Mouse (Mus musculus) CH12.LX (cell line): Measurements from ENCODE around the gene Gm5089.

Experiments
- JUN ChIP-seq: IDR thresholded peaks from 2 replicates; pipeline ENCODE4 v1.6.1; 2011; ENCODE audit warnings: low read depth, mild to moderate bottlenecking, low read length, improper control_type of control experiment, moderate library complexity; ENCODE audit not compliant: insufficient read depth
- ZNF384 ChIP-seq: IDR thresholded peaks from 2 replicates; pipeline ENCODE4 v1.6.1; 2012; ENCODE audit warnings: low read depth, low read length, improper control_type of control experiment, inconsistent platforms

DNA sequence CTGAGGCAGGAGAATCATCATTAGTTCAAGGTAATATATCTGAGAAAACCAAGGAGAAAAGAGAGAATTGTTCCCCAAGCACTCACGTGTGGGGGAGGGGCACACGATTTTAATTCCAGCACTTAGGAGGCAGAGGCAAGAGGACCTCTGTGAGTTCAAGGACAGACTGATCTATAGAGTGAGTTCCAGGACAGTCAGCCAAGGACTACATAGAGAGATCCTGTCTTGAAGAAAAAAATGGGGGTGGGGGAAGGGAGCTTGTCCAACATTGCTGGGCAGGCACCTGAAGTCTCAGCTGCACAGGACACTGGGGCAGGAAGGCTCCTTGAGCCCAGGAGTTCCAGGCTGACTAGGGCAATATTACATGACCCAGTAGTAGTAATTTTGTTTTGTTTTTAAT lies 36.1 kb downstream of the Gm5089 start:
- TF ChIP-seq ZNF384 = no peak
- no peak for TF ChIP-seq JUN
